Mouse (Mus musculus): Measurements from ENCODE around the gene Bcl7b.
"Not testable (repeated sequence)": the region's sequence is repeated elsewhere in the genome, so short reads cannot be mapped to it uniquely, and the experiment has no call there.

Gene Bcl7b

GRCm38 (mm10) chr5:135220941-135221340 is 52.9 kb downstream of the Bcl7b start:
- DNase-seq = no peak

- DNase-seq = no peak
Observed at GRCm38 (mm10) chr5:135222066-135222465, 54.0 kb downstream of the Bcl7b start.

GRCm38 (mm10) chr5:135224169-135224568 is 56.1 kb downstream of the Bcl7b start:
- DNase-seq = no peak

- not testable (repeated sequence) for DNase-seq
Observed at GRCm38 (mm10) chr5:135225879-135226278, 57.8 kb downstream of the Bcl7b start.

GRCm38 (mm10) chr5:135230186-135230585 is 62.1 kb downstream of the Bcl7b start:
- DNase-seq = no peak
